Mouse (Mus musculus): Measurements from ENCODE around the gene Tmem236. TPM values are rescaled to one million over a fixed set of nuclear protein-coding genes. Genes with fewer than 3 reads are reported as not detected.
"Not testable (repeated sequence)": the region's sequence is repeated elsewhere in the genome, so short reads cannot be mapped to it uniquely, and the experiment has no call there.

Gene Tmem236
- polyA plus RNA-seq, 1 experiment: not detected

GRCm38 (mm10) chr2:14192046-14192445 lies 17.7 kb downstream of the Tmem236 start:
- no peak for DNase-seq (ENCODE audit: low read depth)

- not testable (repeated sequence) for DNase-seq (ENCODE audit: low read depth)
Observed at GRCm38 (mm10) chr2:14198325-14198903, 24.1 kb downstream of the Tmem236 start.

DNA sequence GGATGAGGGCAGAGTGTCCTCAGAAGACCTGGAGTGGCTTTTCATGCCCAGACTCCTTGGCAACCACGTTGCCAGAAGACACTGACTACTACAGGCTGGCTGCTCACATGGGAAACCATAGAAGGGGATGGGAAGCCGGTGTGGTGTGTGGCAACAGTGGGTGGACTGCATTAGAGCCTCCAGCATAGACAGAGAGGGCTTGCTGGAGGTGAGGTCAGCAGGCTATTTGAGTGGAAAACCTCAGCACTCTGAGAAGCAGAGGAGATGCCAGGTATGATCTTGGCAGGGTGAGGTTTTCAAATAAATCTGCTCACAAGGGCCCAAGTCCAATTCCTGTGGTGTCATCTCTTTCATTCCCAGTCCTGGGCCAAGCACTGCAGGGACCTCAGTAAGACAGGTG lies 25.3 kb downstream of the Tmem236 start:
- DNase-seq (ENCODE audit: low read depth): no peak

GRCm38 (mm10) chr2:14200879-14201445 lies 26.6 kb downstream of the Tmem236 start:
- not testable (repeated sequence) for DNase-seq (ENCODE audit: low read depth)

- DNase-seq (ENCODE audit: low read depth): no peak
Observed at GRCm38 (mm10) chr2:14204308-14204707, 30.0 kb downstream of the Tmem236 start.

DNA sequence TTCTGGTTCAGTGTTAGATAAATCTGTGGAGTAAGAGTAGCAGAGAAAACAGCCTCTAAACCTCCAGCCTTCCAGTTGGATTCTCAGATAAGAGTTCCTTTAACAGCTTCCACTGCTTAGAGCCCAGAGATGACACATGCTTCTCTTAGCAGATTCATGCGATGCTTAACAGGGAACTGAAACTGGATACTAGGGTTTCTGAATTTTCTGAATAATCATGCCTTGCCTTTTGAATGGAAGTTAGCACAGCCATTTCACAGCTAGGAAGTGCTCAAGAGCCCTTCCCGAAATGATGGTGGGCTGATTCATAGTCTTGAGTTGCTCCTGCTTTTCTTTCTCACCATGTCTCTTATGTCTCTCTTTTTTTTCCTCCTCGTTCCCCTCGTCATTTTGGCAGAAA lies 32.5 kb downstream of the Tmem236 start:
- no peak for DNase-seq (ENCODE audit: low read depth)

GRCm38 (mm10) chr2:14210731-14211130 lies 36.4 kb downstream of the Tmem236 start:
- DNase-seq (ENCODE audit: low read depth): no peak

- DNase-seq (ENCODE audit: low read depth): no peak
Observed at GRCm38 (mm10) chr2:14211606-14212005, 37.3 kb downstream of the Tmem236 start.

DNA sequence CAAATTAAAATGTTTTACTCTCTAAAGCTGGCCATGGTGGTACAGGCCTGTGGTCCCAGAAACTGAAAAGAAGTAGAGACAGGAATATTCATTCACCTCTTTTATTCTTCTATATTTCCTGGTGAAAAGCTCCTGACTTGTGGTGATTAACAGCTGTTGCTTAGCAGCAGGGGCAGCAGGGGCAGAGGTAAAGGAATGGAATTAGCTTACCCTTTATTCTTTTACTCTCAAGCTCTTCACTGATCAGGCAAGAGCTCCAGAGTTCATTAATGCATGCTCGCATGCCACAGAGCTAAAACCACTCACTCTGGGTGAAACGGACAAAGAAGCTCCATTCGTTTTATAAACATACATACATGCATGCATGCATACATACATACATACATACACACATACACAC lies 40.4 kb downstream of the Tmem236 start:
- DNase-seq (ENCODE audit: low read depth): no peak

DNA sequence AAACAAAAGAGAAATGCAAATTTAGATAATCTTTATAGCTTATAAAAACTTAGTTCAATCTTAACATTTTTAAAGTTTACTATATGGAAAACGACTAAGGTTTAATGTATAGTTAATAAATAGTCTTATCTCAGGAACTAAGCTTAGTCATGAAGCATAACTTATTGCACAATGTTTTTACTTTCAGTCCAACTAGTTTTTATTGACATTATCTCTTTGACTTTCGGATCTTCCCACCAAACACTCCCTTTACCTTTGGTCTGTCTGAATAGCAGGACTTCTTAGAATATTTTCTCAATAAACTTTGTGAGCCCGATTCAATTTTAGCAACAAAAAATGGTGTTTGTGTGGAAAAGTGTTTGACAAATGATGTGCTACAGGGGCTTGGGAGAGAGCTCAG lies 42.3 kb downstream of the Tmem236 start:
- no peak for DNase-seq (ENCODE audit: low read depth)

- no peak for DNase-seq (ENCODE audit: low read depth)
Observed at GRCm38 (mm10) chr2:14218126-14218525, 43.8 kb downstream of the Tmem236 start.

DNA sequence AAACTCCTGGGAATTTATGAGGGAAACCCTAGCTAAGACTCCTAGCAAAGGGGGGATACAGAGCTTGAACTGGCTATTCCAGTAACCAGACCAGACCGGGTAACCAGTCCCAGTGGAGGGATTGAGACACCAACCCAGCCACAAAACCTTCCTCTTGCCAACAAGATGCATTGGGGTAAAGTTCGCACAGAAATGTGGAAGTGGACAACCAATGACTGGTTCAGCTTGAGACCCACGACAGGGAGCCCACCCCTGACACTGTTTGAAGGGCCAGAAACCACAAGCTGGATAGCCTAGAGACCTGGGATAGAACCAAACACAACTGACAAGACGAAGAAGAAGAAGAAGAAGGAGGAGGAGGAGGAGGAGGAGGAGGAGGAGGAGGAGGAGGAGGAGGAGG lies 50.1 kb downstream of the Tmem236 start:
- no peak for DNase-seq (ENCODE audit: low read depth)

- no peak for DNase-seq (ENCODE audit: low read depth)
Observed at GRCm38 (mm10) chr2:14228495-14228894, 54.2 kb downstream of the Tmem236 start.

DNA sequence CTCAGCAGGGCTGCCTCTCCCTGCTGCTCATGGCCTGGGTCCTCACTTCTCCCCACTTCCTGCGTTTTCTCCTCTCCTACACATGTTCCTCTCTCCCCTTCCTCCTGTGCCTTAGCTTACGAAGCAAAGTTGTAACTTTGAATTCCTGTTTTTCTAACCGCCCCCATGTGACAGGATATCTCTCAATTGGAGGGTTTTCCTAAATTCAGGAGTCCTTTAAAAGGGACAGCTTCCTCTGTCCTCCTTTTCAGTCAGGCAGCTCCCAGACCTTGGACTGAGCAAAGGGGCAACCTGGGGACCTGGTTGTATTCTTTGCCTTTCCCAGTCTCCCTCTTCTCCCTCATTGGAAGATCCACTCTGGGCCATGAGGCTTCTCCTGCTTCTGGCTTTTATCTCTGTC lies 54.8 kb downstream of the Tmem236 start, which contains the start of gene Mrc1:
Gene Mrc1 (plus strand): TSS at position 244 of the 400 bp plus-strand sequence.
- no peak for DNase-seq (ENCODE audit: low read depth)

GRCm38 (mm10) chr2:14229979-14230378 lies 55.7 kb downstream of the Tmem236 start:
- no peak for DNase-seq (ENCODE audit: low read depth)

DNA sequence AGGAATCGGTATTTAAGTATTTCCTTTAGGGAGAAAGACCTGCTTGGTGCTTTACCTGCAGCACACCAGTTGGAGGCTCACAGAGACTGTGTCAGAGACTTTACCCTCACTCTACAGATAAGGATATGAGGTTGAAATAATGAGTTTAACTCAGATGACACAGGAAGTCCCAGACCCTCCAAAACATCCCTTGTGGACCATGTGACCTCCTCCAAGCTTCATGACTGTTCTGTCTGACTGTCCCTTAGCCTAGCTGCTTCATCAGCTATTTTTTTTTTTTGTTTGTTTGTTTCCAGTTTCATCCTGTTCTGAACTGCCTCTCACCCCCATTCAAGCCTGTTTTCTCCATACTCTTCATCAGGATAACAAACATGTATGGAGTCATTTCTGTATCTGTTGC lies 58.6 kb downstream of the Tmem236 start:
- DNase-seq (ENCODE audit: low read depth): no peak

DNA sequence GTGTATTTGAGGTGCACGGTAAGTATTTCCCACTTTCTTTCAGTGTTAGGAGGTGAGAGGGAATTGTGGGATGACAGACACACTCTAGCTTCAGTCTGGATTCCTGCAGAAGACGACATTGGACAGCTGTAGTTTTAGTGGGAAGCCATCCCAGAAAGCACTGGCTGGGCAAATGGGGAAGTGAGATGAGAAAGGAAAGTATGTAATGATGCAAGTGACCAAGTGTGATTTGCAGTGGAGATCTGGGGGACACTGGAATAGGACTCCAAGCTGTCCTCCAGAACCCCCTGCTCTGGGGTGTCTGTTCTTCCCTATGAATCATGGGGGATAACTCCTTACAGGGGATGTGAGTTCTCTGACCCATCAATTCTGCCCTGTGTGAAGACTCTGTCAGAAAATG lies 59.7 kb downstream of the Tmem236 start:
- no peak for DNase-seq (ENCODE audit: low read depth)

GRCm38 (mm10) chr2:14235319-14235718 lies 61.0 kb downstream of the Tmem236 start:
- DNase-seq (ENCODE audit: low read depth): no peak

DNA sequence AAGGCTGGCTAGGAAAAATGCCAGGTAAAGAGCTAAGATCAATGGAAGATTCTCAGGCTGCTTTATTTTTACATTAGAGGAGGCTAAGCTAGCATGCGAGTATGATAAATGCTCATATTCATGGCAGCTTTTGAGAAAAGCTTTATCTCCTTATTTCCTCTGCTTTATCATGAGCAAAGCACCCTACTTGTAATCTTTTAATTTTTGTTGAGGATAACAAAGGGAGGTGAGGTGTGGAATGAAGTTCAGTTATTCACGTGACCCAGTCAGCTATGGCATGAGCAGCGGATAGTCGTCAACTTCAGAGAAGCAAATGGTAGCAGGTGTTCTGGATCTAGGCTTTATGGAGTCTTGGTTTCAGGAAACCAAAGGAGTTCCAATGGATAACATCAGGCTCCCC lies 62.6 kb downstream of the Tmem236 start:
- no peak for DNase-seq (ENCODE audit: low read depth)

GRCm38 (mm10) chr2:14237723-14238122 lies 63.4 kb downstream of the Tmem236 start:
- peak; percentile 26 for DNase-seq (ENCODE audit: low read depth)

- DNase-seq (ENCODE audit: low read depth): no peak
Observed at GRCm38 (mm10) chr2:14239151-14239550, 64.8 kb downstream of the Tmem236 start.

GRCm38 (mm10) chr2:14244157-14244556 lies 69.8 kb downstream of the Tmem236 start:
- DNase-seq (ENCODE audit: low read depth): no peak

DNA sequence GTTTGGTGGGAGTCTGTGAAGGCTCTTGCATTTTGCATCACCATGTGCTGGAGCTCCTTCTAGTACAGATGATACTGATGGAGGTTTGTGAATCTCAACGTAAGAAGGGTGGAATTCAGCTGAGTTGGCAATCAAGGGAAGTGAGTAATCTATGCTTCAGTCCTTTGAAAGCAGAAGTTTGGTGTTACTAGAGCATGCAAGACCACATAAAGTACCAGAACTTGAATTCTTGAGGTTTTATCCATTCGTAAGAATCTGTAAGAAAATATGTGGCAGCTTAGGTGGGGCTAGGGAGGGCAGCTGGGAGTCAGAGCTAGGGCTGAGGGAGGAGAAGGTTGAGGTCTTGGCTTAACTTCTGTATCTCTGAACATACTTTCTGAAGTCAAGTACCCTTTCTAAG lies 70.3 kb downstream of the Tmem236 start:
- no peak for DNase-seq (ENCODE audit: low read depth)

Data from gonadal fat pad, adult 2 months (tissue).